Mouse (Mus musculus) mouse embryonic stem cell (cell line): ENCODE results near the gene Klhl35.

Source experiments
- in situ Hi-C, 2 experiments: fragments of 300-500 bp; cut with MboI; formaldehyde crosslinking; loops; 1 replicate in 1 of 2; 3 replicates in 1 of 2; pipeline ENCODE4 v1.14.3; 2019 to 2020; ENCODE audit warnings: low sequenced_read_pairs in 2 of 2, low pct_unique_long_range_greater_than_20kb in 1 of 2, mixed read lengths in 1 of 2; ENCODE audit not compliant: unreplicated experiment in 1 of 2

Gene Klhl35

GRCm38 (mm10) chr7:99477235-99477634, 11.4 kb downstream of the Klhl35 start:
- in situ Hi-C loops: no loop called here

- in situ Hi-C loops: no loop called here
These were observed 16.8 kb downstream of the Klhl35 start for GRCm38 (mm10) chr7:99482637-99483036.

GRCm38 (mm10) chr7:99483271-99483923, 17.6 kb downstream of the Klhl35 start, which contains the start of gene Rps3:
Gene Rps3 (minus strand): TSS chr7:99483738.
- in situ Hi-C loops: no loop called here

GRCm38 (mm10) chr7:99483924-99484319, 18.1 kb downstream of the Klhl35 start:
- in situ Hi-C loops: no loop called here

- in situ Hi-C loops: no loop called here
These were observed 18.9 kb downstream of the Klhl35 start for GRCm38 (mm10) chr7:99484679-99485078.

- in situ Hi-C loops: loop anchor here in 1 of 2 experiments (10.0 kb wide), 1 partner anchor 305 kb away; no protein-coding TSS in a partner anchor
These were observed 23.9 kb downstream of the Klhl35 start for GRCm38 (mm10) chr7:99489708-99490107.

- in situ Hi-C loops: loop anchor here in 1 of 2 experiments (5.0 to 10.0 kb wide), 2 partner anchors 93 to 296 kb away; no protein-coding TSS in a partner anchor
These were observed 33.3 kb downstream of the Klhl35 start for GRCm38 (mm10) chr7:99499128-99499527.

GRCm38 (mm10) chr7:99500201-99500600, 34.4 kb downstream of the Klhl35 start:
- in situ Hi-C loops: loop anchor here in 1 of 2 experiments (10.0 kb wide), 1 partner anchor 55 kb away; no protein-coding TSS in a partner anchor

- in situ Hi-C loops: loop anchor here in 1 of 2 experiments (10.0 kb wide), 1 partner anchor 54 kb away; no protein-coding TSS in a partner anchor
These were observed 34.9 kb downstream of the Klhl35 start for GRCm38 (mm10) chr7:99500655-99501054.

- in situ Hi-C loops: loop anchor here in 1 of 2 experiments (10.0 kb wide), 1 partner anchor 54 kb away; no protein-coding TSS in a partner anchor
These were observed 35.3 kb downstream of the Klhl35 start for GRCm38 (mm10) chr7:99501148-99501547.

GRCm38 (mm10) chr7:99504556-99504955, 38.8 kb downstream of the Klhl35 start:
- in situ Hi-C loops: loop anchor here in 1 of 2 experiments (10.0 kb wide), 1 partner anchor 50 kb away; no protein-coding TSS in a partner anchor

GRCm38 (mm10) chr7:99508187-99508586, 42.4 kb downstream of the Klhl35 start:
- in situ Hi-C loops: loop anchor here (5.0 to 10.0 kb wide), 2 partner anchors 34 to 47 kb away; no protein-coding TSS in a partner anchor

GRCm38 (mm10) chr7:99510087-99510501, 44.3 kb downstream of the Klhl35 start:
- in situ Hi-C loops: no loop called here

GRCm38 (mm10) chr7:99516092-99516813, 50.4 kb downstream of the Klhl35 start:
- in situ Hi-C loops: no loop called here

- in situ Hi-C loops: no loop called here
These were observed 51.0 kb downstream of the Klhl35 start for GRCm38 (mm10) chr7:99516814-99517157.

- in situ Hi-C loops: no loop called here
These were observed 53.3 kb downstream of the Klhl35 start for GRCm38 (mm10) chr7:99518954-99519644.

- in situ Hi-C loops: no loop called here
These were observed 57.3 kb downstream of the Klhl35 start for GRCm38 (mm10) chr7:99523121-99523520.
